Mouse (Mus musculus): ENCODE results near the gene Gm20388.
"Not testable (repeated sequence)": the region's sequence is repeated elsewhere in the genome, so short reads cannot be mapped to it uniquely, and the experiment has no call there.

Gene Gm20388

GRCm38 (mm10) chr8:123034171-123034570, 3123.5 kb downstream of the Gm20388 start:
- peak; percentile 69 to 77 for DNase-seq

DNA sequence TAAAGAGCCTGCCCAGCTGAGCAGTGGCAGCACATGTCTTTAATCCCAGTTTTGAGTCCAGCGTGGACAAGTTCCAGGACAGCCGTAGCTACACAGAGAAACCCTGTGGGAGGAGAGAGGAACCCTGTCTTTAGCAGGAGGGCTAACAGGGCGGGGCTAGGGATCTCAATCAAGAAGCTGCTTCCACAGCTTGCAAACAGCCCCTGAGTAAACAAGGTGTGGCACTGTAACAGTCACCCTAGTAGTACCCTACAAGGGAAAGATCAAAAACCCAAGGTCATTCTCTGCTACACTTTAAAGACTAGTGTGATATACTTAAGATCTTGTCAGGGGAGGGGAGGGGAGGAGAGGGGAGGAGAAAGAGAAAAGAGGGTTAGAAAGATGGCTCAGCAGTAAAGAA, 3126.3 kb downstream of the Gm20388 start:
- no peak for DNase-seq

DNA sequence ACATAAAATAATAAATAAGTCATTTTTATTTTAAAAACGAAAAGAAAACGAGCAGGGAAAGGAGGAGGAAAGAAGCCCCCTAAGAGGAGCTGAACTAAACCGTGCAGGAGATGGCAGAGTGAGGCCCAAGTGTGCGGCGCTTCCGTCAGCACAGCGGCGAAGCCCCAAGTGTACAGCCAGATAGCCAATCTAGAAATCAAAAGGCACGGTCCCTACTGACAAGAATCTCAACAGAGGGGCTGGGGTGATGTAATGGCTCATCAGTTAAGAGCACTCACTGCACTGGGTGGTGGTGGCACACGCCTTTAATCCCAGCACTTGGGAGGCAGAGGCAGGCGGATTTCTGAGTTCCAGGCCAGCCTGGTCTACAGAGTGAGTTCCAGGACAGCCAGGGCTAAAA, 3126.8 kb downstream of the Gm20388 start:
- no peak for DNase-seq

GRCm38 (mm10) chr8:123038351-123038750, 3127.7 kb downstream of the Gm20388 start:
- DNase-seq: no peak

- DNase-seq: no peak
Measured at GRCm38 (mm10) chr8:123039376-123040109, 3128.9 kb downstream of the Gm20388 start.

DNA sequence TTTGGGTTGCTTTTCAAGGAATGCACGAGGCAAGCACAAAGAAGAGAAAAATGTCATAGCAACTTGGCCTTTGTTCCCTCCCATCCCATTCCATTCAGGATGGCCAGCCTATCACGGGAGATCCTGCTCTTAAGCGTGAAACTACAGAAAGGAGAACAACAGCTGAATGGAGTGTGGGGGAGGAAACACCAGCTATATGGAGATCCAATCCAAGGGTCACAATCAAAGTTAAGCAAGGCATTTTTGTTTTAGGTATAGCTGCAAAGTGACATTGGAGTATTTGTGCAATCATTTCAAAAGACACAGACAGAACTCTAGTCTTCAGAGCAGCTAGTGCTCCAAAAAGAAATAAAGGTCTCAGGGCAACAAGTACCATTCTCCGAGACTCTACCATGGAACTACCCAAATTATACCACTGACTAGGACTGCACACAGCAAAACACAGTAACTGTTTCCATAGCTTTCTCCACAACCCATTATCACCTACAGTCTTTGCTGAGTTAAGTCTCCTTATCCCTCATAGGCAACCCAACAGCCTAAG, 3129.5 kb downstream of the Gm20388 start:
- DNase-seq: no peak

- peak; percentile 78 to 80 for DNase-seq
Measured at GRCm38 (mm10) chr8:123041008-123041773, 3130.6 kb downstream of the Gm20388 start.

GRCm38 (mm10) chr8:123041774-123042105, 3131.1 kb downstream of the Gm20388 start:
- DNase-seq: no peak

DNA sequence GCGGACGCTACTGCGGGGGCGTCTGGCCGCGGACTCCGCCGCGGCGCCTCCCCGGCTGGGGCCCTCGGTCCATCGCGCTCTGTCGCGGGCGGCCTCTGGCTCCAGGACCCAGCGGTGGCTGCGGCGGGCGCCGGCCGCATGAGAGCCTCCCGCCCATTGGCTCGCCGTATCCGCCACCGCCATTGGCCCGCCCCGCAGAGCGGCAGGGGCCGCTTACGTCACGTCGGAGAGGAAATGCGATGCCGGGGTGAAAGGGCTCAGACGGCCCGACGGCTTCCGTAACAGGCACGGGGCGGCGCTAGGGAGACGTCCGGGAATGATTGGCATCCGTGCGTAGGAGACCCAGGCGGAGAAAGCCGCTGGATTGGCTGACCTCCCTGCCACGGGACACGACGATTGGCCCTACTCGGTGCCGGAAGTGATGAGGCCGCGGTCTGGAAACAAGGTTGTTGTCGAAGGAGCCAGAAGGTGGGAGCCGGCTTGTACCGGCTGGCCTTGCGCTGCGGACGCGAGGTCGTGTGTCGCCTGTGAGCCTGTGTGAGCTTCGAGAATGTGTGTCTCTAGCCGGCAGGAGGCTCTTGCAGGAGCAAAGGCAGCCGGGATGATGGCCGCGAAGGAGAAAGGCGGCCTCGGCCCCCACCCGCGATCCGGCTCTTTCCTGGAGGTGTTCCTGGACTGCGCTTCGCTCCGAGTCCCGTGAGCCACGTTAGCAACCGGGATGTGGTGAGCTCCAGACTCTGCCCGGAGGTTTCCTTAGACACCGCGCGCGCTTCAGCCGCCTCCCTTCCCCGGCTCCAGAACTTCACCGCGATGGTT, 3131.7 kb downstream of the Gm20388 start, which contains the start of gene Ankrd11:
Ankrd11 (minus strand) TSS at position 120 of the 816 bp plus-strand sequence.
- DNase-seq: peak; percentile 99

DNA sequence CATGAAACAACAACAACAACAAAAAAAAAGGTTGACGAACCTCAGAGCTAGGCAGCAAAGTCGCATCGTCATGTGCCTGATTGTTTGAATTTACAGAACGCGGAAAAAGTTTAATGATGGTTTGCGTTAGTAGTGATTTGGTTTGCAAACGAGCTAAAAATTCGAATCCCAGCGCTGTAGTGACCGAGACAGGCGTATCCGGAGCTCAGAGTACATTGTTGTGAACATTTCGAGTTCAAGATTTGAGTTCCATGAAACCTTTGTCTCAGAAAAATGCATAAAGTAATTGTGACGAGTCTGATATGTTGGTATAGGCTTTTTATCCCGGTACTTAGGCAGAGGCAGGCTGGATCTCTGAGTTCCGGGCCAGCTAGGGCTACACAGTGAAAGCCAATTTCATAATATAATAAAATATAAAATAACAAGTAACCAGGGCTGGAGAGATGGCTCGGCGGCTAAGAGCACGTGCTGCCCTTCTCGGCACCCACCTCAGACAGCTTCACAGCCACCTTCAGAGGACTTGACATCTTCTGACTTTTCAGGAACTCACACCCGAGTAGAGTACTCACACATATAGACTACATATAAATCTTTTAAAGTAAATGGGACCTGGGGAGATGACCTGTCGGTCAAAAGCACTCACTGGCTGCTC, 3132.5 kb downstream of the Gm20388 start:
- DNase-seq: no peak

GRCm38 (mm10) chr8:123043941-123044340, 3133.3 kb downstream of the Gm20388 start:
- DNase-seq: peak in 1 of 2 experiments; percentile 33

- DNase-seq: not testable (repeated sequence)
Measured at GRCm38 (mm10) chr8:123044743-123045425, 3134.2 kb downstream of the Gm20388 start.

DNA sequence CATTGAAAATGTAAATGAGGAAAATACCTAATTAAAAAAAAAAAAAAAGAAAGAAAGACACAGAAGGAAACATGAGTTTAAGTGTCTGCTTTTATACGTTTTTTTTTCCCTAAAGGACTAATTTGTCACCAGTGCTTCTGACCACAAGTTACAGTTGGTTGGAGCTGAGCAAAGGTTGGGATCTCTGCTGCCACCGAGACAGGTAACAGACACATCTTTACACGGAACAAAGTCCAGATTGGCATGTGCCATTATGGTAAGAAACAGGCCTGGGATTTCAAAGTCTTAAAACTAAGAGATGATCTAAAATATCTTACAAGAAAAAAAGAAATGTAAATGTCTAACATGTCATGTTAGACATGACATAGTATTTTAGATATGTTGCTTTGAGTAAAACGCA, 3136.1 kb downstream of the Gm20388 start:
- DNase-seq: no peak

DNA sequence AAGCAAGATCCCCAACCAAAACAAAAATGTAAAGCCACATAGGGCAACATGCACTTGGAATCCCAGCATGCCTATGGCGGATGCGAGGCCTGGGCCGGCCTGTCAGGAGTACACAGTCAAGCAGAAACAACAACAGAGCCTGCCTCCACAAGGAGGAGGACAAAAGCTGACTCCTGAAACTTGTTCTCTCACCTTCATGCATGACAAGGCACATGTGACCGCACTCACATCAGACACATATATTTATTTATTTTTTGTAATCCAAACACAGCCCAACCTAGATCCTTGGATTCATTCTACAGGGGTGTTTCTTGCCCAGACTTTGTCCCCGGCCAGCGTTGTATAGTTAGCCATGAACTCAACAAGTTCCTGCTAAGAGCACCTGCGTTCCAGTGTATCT, 3137.2 kb downstream of the Gm20388 start:
- no peak for DNase-seq

- no peak for DNase-seq
Measured at GRCm38 (mm10) chr8:123048402-123048801, 3137.8 kb downstream of the Gm20388 start.

DNA sequence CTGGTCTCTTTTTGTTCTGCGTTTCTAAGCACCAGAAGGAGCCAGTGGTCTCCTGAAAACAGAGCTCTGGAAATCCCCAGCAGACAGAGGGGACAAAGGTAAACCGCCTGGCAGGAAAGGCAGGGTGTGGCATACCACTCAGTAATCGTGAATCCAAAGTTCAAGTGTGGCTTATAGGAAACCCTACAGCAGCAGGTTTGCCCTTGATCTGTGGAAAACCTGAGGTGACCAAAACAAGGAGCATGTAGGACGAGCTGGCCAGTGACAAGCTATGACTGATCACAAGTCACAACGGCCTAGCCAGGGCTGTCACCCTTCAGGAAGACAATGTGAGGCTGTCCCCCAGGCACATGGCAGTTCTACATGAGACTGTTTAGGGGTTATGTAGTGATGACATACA, 3140.8 kb downstream of the Gm20388 start:
- no peak for DNase-seq

DNA sequence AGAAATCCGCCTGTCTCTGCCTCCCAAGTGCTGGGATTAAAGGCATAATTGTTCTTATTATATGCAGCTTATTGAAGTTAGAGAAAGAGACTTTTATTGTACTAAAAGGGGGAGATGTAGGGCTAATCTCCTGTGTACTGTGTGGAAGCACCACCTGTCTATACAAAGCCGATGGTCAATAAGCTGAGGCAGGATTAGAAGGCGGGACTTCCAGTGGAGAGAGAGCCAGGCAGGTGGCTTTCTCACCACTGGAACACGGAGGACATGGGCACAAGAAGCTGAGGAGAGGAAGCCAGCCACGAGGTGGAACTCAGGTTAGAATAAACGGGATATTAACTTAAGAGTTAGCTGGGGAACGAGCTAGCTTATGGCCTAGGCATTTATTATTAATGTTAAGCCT, 3152.1 kb downstream of the Gm20388 start, which contains the start of gene Spg7:
Spg7 (plus strand) TSS at position 222 of the 400 bp plus-strand sequence.
- DNase-seq: no peak

- peak in 1 of 2 experiments; percentile 6 for DNase-seq
Measured at GRCm38 (mm10) chr8:123064072-123064471, 3153.4 kb downstream of the Gm20388 start.

DNA sequence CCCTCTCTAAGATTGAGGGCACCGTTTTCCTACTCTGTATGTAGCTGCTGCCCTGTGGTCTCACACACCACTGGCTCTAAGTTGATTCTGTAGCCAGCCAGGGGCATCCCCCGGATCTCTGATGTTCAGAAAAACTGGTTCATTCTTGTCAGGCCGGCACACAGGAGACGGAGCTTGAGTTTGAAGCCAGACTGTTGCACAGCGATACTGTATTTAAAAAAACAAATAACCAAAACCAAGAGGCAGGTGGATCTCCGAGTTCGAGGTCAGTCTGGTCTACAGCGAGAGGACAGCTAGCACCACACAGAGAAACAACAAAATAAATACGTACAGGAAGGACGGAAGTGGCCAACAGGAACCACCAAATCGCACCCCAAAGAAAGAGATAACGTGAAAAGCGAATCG, 3154.2 kb downstream of the Gm20388 start:
- DNase-seq: peak; percentile 64 to 69

DNA sequence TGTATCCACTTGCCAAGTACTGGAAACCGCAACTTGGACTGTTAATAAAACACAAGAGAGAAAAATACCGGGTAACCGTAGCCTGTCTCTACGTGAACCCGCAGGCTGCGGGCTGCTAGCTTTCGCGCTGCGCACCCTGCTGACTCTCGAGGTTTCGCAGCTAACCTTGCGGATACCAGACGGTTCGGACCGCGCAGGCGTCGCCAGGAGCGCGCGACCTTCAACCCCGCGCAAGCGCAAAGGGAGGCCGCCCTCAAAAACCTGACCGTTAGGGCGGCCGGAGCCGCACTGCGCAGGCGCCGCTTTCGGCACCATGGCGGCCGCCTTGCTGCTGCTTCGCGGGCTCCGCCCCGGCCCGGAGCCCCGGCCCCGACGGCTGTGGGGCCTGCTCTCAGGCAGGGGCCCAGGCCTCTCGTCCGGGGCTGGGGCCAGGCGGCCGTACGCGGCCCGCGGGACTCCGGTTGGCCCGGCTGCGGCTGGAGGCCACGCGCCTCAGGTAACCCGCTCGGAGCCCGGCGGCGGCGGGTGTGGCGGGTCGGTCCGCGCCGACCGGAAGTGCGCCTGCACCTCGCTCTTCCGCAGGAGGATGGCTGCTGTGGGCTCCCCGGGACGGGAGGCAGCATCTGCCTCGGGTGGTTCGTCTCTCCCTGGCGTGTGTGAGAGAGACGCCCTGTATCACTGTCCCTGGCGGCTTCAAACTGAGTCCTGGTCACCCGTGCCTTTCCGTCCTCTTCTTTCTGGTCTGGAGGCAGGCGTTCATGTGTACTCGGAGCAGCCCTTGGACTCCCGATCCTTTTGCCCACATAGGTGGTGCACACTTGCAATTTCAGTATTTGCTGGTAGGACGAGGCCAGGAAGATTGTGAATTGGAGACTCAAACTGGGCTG, 3154.8 kb downstream of the Gm20388 start:
- DNase-seq: peak; percentile 92 to 94

All from B cell, adult 2 months (primary cell).